Mouse (Mus musculus): ENCODE measurements at regions not wholly inside any gene's neighbourhood (a gene's known extent, or its start where the extent isn't known, plus 50 kb on each side); places are given as distances from the start of the nearest gene placed in this dataset.

GRCm38 (mm10) chr16:30652692-30653091 is 53.2 kb downstream of the Fam43a start:
- no peak for DNase-seq (ENCODE audit: low spot score in 2 of 2)

GRCm38 (mm10) chr16:30653806-30654205 is 54.3 kb downstream of the Fam43a start:
- DNase-seq (ENCODE audit: low spot score in 2 of 2), result peak; percentile 45 to 49

GRCm38 (mm10) chr16:30654226-30654625 is 54.7 kb downstream of the Fam43a start:
- DNase-seq (ENCODE audit: low spot score in 2 of 2), result no peak

- DNase-seq (ENCODE audit: low spot score in 2 of 2), result no peak
Observed at GRCm38 (mm10) chr16:30655798-30656221, 56.3 kb downstream of the Fam43a start.

GRCm38 (mm10) chr16:30656881-30657280 is 57.4 kb downstream of the Fam43a start:
- no peak for DNase-seq (ENCODE audit: low spot score in 2 of 2)

- no peak for DNase-seq (ENCODE audit: low spot score in 2 of 2)
Observed at GRCm38 (mm10) chr16:30658921-30659320, 59.4 kb downstream of the Fam43a start.

- DNase-seq (ENCODE audit: low spot score in 2 of 2), result peak in 1 of 2 experiments; percentile 24
Observed at GRCm38 (mm10) chr16:30661086-30661977, 61.8 kb downstream of the Fam43a start.

GRCm38 (mm10) chr16:30663055-30663454 is 63.5 kb downstream of the Fam43a start:
- peak; percentile 24 to 46 for DNase-seq (ENCODE audit: low spot score in 2 of 2)

GRCm38 (mm10) chr16:30663971-30664370 is 64.4 kb downstream of the Fam43a start:
- DNase-seq (ENCODE audit: low spot score in 2 of 2), result no peak

GRCm38 (mm10) chr16:30664433-30664832 is 64.9 kb downstream of the Fam43a start:
- DNase-seq (ENCODE audit: low spot score in 2 of 2), result no peak

GRCm38 (mm10) chr16:30665881-30666280 is 66.4 kb downstream of the Fam43a start:
- DNase-seq (ENCODE audit: low spot score in 2 of 2), result no peak

- DNase-seq (ENCODE audit: low spot score in 2 of 2), result no peak
Observed at GRCm38 (mm10) chr16:30669883-30670282, 70.4 kb downstream of the Fam43a start.

- no peak for DNase-seq (ENCODE audit: low spot score in 2 of 2)
Observed at GRCm38 (mm10) chr16:30671584-30671983, 72.1 kb downstream of the Fam43a start.

- DNase-seq (ENCODE audit: low spot score in 2 of 2), result peak; percentile 33 to 37
Observed at GRCm38 (mm10) chr16:30672776-30673550, 73.4 kb downstream of the Fam43a start.

- DNase-seq (ENCODE audit: low spot score in 2 of 2), result peak; percentile 41 to 42
Observed at GRCm38 (mm10) chr16:30673662-30674061, 74.1 kb downstream of the Fam43a start.

- DNase-seq (ENCODE audit: low spot score in 2 of 2), result no peak
Observed at GRCm38 (mm10) chr16:30675829-30676228, 76.3 kb downstream of the Fam43a start.

- no peak for DNase-seq (ENCODE audit: low spot score in 2 of 2)
Observed at GRCm38 (mm10) chr16:30677016-30677415, 77.5 kb downstream of the Fam43a start.

GRCm38 (mm10) chr16:30677896-30678707 is 78.6 kb downstream of the Fam43a start:
- DNase-seq (ENCODE audit: low spot score in 2 of 2), result no peak

- no peak for DNase-seq (ENCODE audit: low spot score in 2 of 2)
Observed at GRCm38 (mm10) chr16:30678708-30679492, 79.4 kb downstream of the Fam43a start.

- DNase-seq (ENCODE audit: low spot score in 2 of 2), result no peak
Observed at GRCm38 (mm10) chr16:30679493-30679811, 79.9 kb downstream of the Fam43a start.

- DNase-seq (ENCODE audit: low spot score in 2 of 2), result no peak
Observed at GRCm38 (mm10) chr16:30681421-30681820, 81.9 kb downstream of the Fam43a start.
